Mouse (Mus musculus) lung, postnatal 0 days (tissue): ENCODE measurements around the gene Prrg2. TPM values are rescaled to one million over a fixed set of nuclear protein-coding genes. Genes with fewer than 3 reads are reported as not detected.

Experiments
- ATAC-seq: fragments of 200-750 bp; cut with Nextera tagmentation; 2 replicates; pipeline ENCODE4 v1.8.0; 2017; ENCODE audit warnings: moderate library complexity
- DNase-seq: peaks from one replicate; pipeline ENCODE4 v3.0.0-alpha.2; 2016; ENCODE audit warnings: low spot score
- H3K27ac ChIP-seq: fragments of 300-500 bp; sonication (generic); 2 replicates; pipeline ENCODE4 v1.5.1; 2014; ENCODE audit warnings: antibody characterized with exemption, mild to moderate bottlenecking, low read length, mixed read lengths
- H3K27me3 ChIP-seq: fragments of 300-500 bp; sonication (generic); replicated peaks from 2 replicates; pipeline ENCODE4 v1.6.1; 2014; ENCODE audit warnings: low read length, mixed read lengths; ENCODE audit not compliant: insufficient read depth
- H3K36me3 ChIP-seq: fragments of 300-500 bp; sonication (generic); 2 replicates; pipeline ENCODE4 v1.6.1; 2014; ENCODE audit warnings: low read length, mixed read lengths; ENCODE audit not compliant: insufficient read depth
- H3K4me1 ChIP-seq: fragments of 300-500 bp; sonication (generic); 2 replicates; pipeline ENCODE4 v1.6.1; 2014; ENCODE audit warnings: antibody characterized with exemption, low read depth, low read length, mixed read lengths; ENCODE audit not compliant: insufficient read depth
- H3K4me2 ChIP-seq: fragments of 300-500 bp; sonication (generic); replicated peaks from 2 replicates; pipeline ENCODE4 v1.6.1; 2014; ENCODE audit warnings: low read depth, mild to moderate bottlenecking, low read length, moderate library complexity, mixed read lengths
- H3K4me3 ChIP-seq: fragments of 300-500 bp; sonication (generic); 2 replicates; pipeline ENCODE4 v1.5.1; 2014; ENCODE audit warnings: low read depth, low read length
- H3K9ac ChIP-seq: fragments of 300-500 bp; sonication (generic); replicated peaks from 2 replicates; pipeline ENCODE4 v1.6.1; 2014; ENCODE audit warnings: low read depth, mild to moderate bottlenecking
- H3K9me3 ChIP-seq: fragments of 300-500 bp; sonication (generic); 2 replicates; pipeline ENCODE4 v1.6.1; 2016; ENCODE audit warnings: low read length, mixed read lengths
- CTCF ChIP-seq: IDR thresholded peaks from 2 replicates; pipeline ENCODE4 v1.5.1; 2016; ENCODE audit warnings: antibody characterized with exemption, mild to moderate bottlenecking
- EP300 ChIP-seq: IDR thresholded peaks from 2 replicates; pipeline ENCODE4 v1.6.1; 2016; ENCODE audit warnings: antibody characterized with exemption, mild to moderate bottlenecking, control low read depth
- WGBS: fragments of 180-500 bp; shearing (Covaris S2); extraction: QIAGEN DNeasy Blood & Tissue Kit; methylation state at CpG from one replicate; pipeline ENCODE4 v1.1.7; 2014; 5-methylcytosine and 5-hydroxymethylcytosine counted together
- polyA plus RNA-seq: library from polyadenylated mRNA; unstranded; fragments of >200 nt; fragmentation: Nextera tagmentation; extraction: Ambion mirVana; gene quantifications from 2 replicates; pipeline ENCODE4 v1.2.1, GENCODE M21; 2015

Prrg2 gene
- polyA plus RNA-seq, 1 experiment from 2014 or later = 40.8 TPM

- H3K4me3 ChIP-seq = no peak overlapping the region
- no peaks in the 10 kb centered on the region for H3K27me3 ChIP-seq
- H3K4me2 ChIP-seq = no peak overlapping the region
- H3K27ac ChIP-seq = no peak overlapping the region
- 55% methylated on average over 14 of the region's 14 CpGs for WGBS
- H3K9ac ChIP-seq = no peak overlapping the region
- peaks cover 7% of the 10 kb centered on the region; the same call in 1 of the 2 replicates for H3K4me1 ChIP-seq
- H3K9me3 ChIP-seq = no peaks in the 10 kb centered on the region
- TF ChIP-seq EP300 (no peak), CTCF (no peak)
- H3K36me3 ChIP-seq = 0 out of 2 replicates have a peak, but pooled peaks cover 4% of the 10 kb centered on the region
- ATAC-seq (no peak), DNase-seq (no peak)
Observed at GRCm38 (mm10) chr7:45056329-45056971, 6.0 kb downstream of the Prrg2 start.

- Histone ChIP-seq H3K4me2 (peak overlapping the region; percentile 90), H3K9me3 (no peaks in the 10 kb centered on the region), H3K4me3 (peak overlapping the region; percentile 90), H3K36me3 (peaks cover 15% of the 10 kb centered on the region), H3K9ac (peak overlapping the region; percentile 41), H3K27ac (peak overlapping the region; percentile 93), H3K4me1 (peaks cover 7% of the 10 kb centered on the region; the same call in 1 of the 2 replicates), H3K27me3 (no peaks in the 10 kb centered on the region)
- DNase-seq (peak; percentile 99), ATAC-seq (peak; percentile 95)
- TF ChIP-seq EP300 (no peak), CTCF (no peak)
- under 1% methylated on average over 33 of the region's 33 CpGs for WGBS
Observed at GRCm38 (mm10) chr7:45053931-45054510, 8.5 kb downstream of the Prrg2 start.

- peak; percentile 86 for DNase-seq
- under 1% methylated on average over 33 of the region's 59 CpGs for WGBS
- Histone ChIP-seq H3K27ac (peak overlapping the region; percentile 93), H3K27me3 (no peaks in the 10 kb centered on the region), H3K4me2 (peak overlapping the region; percentile 90), H3K9ac (peak overlapping the region; percentile 76), H3K4me3 (peak overlapping the region; percentile 90), H3K9me3 (no peaks in the 10 kb centered on the region), H3K36me3 (peaks cover 17% of the 10 kb centered on the region), H3K4me1 (peaks cover 7% of the 10 kb centered on the region; the same call in 1 of the 2 replicates)
- peak; percentile 54 for ATAC-seq
- TF ChIP-seq CTCF (no peak), EP300 (peak; percentile 9; the same call in 1 of the 2 replicates)
Observed at GRCm38 (mm10) chr7:45053117-45053930, 9.2 kb downstream of the Prrg2 start.

- no peaks in the 10 kb centered on the region for H3K9me3 ChIP-seq
- peak within 1 kb of the TSS; percentile 90 for H3K4me2 ChIP-seq
- H3K9ac ChIP-seq = peak within 1 kb of the TSS; percentile 76
- H3K4me1 ChIP-seq = peaks cover 7% of the 10 kb centered on the region; the same call in 1 of the 2 replicates
- H3K4me3 ChIP-seq = peak within 1 kb of the TSS; percentile 90
- H3K27ac ChIP-seq = peak within 1 kb of the TSS; percentile 93
- TF ChIP-seq EP300 (no peak), CTCF (no peak)
- WGBS = no CpG with 5 or more reads among the region's 18 CpGs
- peak; percentile 11 for ATAC-seq
- peaks cover 14% of the 10 kb centered on the region for H3K36me3 ChIP-seq
- no peak for DNase-seq
- H3K27me3 ChIP-seq = no peaks in the 10 kb centered on the region
Observed at GRCm38 (mm10) chr7:45052862-45053116, 9.7 kb downstream of the Prrg2 start, which contains the start of gene Prr12. TSS of gene Prr12 (minus strand) at chr7:45052881.

GRCm38 (mm10) chr7:45052181-45052861 lies 10.2 kb downstream of the Prrg2 start:
- ATAC-seq (no peak), DNase-seq (peak; percentile 34)
- peak overlapping the region; percentile 76 for H3K9ac ChIP-seq
- 1% methylated on average over 29 of the region's 38 CpGs for WGBS
- no peaks in the 10 kb centered on the region for H3K9me3 ChIP-seq
- TF ChIP-seq EP300 (no peak), CTCF (no peak)
- peak overlapping the region; percentile 90 for H3K4me3 ChIP-seq
- H3K27ac ChIP-seq = peak overlapping the region; percentile 93
- peak overlapping the region; percentile 90 for H3K4me2 ChIP-seq
- no peaks in the 10 kb centered on the region for H3K27me3 ChIP-seq
- H3K36me3 ChIP-seq = peaks cover 17% of the 10 kb centered on the region
- peaks cover 7% of the 10 kb centered on the region; the same call in 1 of the 2 replicates for H3K4me1 ChIP-seq

- 7% methylated on average over 13 of the region's 13 CpGs for WGBS
- DNase-seq = no peak
- Histone ChIP-seq H3K4me3 (peak overlapping the region; percentile 90), H3K9ac (peak overlapping the region; percentile 76; the same call in 1 of the 2 replicates), H3K36me3 (peaks cover 24% of the 10 kb centered on the region), H3K4me1 (peaks cover 7% of the 10 kb centered on the region; the same call in 1 of the 2 replicates), H3K4me2 (peak overlapping the region; percentile 90), H3K27me3 (no peaks in the 10 kb centered on the region), H3K27ac (peak overlapping the region; percentile 93), H3K9me3 (no peaks in the 10 kb centered on the region)
- no peak for ATAC-seq
- TF ChIP-seq EP300 (no peak), CTCF (no peak)
Observed at GRCm38 (mm10) chr7:45051601-45051974, 10.9 kb downstream of the Prrg2 start.
